Mouse (Mus musculus) layer of hippocampus, adult 9-10 months (tissue): ENCODE measurements at regions not wholly inside any gene's neighbourhood (a gene's known extent, or its start where the extent isn't known, plus 50 kb on each side); places are given as distances from the start of the nearest gene placed in this dataset.
A peak's percentile ranks its signal among the peaks of the same experiment; 100 is the strongest.

ENCODE experiments used
- DNase-seq: peaks from one replicate; pipeline ENCODE4 v3.0.0; 2022; ENCODE audit warnings: low spot score

- DNase-seq: no peak
These were observed 55.9 kb upstream of the Ddx3x start for GRCm38 (mm10) chrX:13224902-13225301.

GRCm38 (mm10) chrX:13226429-13226828, 54.3 kb upstream of the Ddx3x start:
- DNase-seq: no peak

GRCm38 (mm10) chrX:13229891-13230614, 50.7 kb upstream of the Ddx3x start:
- no peak for DNase-seq

GRCm38 (mm10) chrX:13230615-13231179, 50.1 kb upstream of the Ddx3x start:
- peak; percentile 74 for DNase-seq
